Mouse (Mus musculus): ENCODE measurements around the gene Actn4. TPM values are rescaled to one million over a fixed set of nuclear protein-coding genes. Genes with fewer than 3 reads are reported as not detected.

Gene Actn4
- polyA plus RNA-seq, 1 experiment from 2014 or later, result 216 TPM

DNA sequence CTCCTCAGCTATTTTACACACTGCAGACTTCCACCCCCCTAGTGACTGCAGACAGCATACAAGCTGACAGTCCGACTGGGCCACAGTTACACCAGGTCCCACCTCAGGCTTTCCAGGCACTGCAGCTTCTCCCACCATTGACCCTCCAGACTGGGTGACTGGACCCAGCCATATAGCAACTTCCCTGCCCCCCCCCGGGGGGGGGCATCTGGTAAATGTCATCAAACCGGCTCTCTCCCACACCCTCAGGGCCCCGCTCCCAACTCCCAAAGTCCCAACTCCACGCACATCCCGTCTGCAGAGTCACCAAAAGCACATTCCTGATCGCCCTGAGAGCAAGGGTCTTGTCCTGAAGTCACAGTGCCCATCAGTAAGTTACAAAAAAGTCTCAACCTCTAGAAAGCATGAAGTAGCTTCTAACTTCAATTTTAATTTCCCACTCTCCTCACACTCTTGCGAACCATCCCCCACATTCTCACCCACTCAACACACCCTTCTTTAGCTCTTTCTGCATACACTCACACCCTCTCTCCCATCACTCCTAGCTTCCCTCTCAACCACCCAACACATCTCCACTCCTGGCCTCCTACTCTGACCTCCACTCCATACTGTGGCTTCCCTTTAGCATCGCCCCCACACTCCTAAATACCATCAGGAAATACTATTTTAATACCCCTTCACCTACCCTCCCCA, 1.6 kb downstream of the Actn4 start:
- 6% methylated on average over 9 of the region's 9 CpGs for WGBS
- Histone ChIP-seq H3K36me3 (ENCODE audit: control insufficient read depth, insufficient read depth, low read length) (no peaks in the 10 kb centered on the region), H3K9ac (ENCODE audit: low read length) (peak overlapping the region; percentile 98), H3K27me3 (ENCODE audit: control insufficient read depth, insufficient read depth, low read length) (no peaks in the 10 kb centered on the region), H3K4me2 (replicated peaks; ENCODE audit: low read depth) (peak overlapping the region; percentile 86), H3K27ac (replicated peaks) (peak overlapping the region; percentile 94), H3K9me3 (ENCODE audit: control insufficient read depth, low read length) (no peaks in the 10 kb centered on the region), H3K4me1 (replicated peaks; ENCODE audit: control insufficient read depth, insufficient read depth) (peaks cover 15% of the 10 kb centered on the region), H3K4me3 (ENCODE audit: low read depth, low read length) (peak overlapping the region; percentile 100)
- peak; percentile 38 for DNase-seq (ENCODE audit: low spot score)
- no peak for ATAC-seq (ENCODE audit: low FRiP score, low TSS enrichment)
- TF ChIP-seq CTCF (IDR thresholded peaks at IDR 0.05; ENCODE audit: low read depth), result no peak

DNA sequence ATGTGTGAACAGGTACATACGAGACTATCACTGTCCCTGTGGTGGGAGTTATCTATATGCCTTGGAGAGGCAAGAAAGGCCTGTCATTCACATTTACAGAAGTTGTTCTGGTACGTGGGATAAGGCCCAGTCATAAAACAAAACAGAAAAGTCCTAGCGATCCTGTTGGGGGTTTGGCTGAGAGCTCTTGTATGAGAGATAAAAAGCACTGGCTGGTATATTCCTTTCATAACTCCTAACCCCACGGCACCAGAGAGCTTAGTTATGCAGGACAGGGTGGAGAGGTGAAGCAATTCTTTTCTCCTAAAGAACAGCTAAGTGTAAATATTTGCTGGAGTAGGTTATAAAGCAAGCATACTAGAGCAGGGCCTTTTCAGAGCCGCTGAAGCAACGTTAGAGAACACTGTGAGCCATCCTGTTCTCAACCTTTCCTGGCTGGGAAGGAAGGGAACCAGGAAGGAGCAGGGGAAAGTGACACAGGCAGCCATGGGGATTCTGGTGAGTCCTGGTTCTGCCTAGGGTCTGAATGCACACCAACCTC, 2.6 kb downstream of the Actn4 start:
- 8% methylated on average over 6 of the region's 6 CpGs for whole genome bisulfite sequencing
- DNase-seq (ENCODE audit: low spot score) (peak; percentile 74), ATAC-seq (ENCODE audit: low FRiP score, low TSS enrichment) (peak; percentile 52)
- Histone ChIP-seq H3K4me1 (replicated peaks; ENCODE audit: control insufficient read depth, insufficient read depth) (peaks cover 15% of the 10 kb centered on the region), H3K4me3 (ENCODE audit: low read depth, low read length) (peak overlapping the region; percentile 100), H3K27me3 (ENCODE audit: control insufficient read depth, insufficient read depth, low read length) (no peaks in the 10 kb centered on the region), H3K27ac (replicated peaks) (peak overlapping the region; percentile 94), H3K9ac (ENCODE audit: low read length) (peak overlapping the region; percentile 98), H3K4me2 (replicated peaks; ENCODE audit: low read depth) (peak overlapping the region; percentile 86), H3K9me3 (ENCODE audit: control insufficient read depth, low read length) (no peaks in the 10 kb centered on the region), H3K36me3 (ENCODE audit: control insufficient read depth, insufficient read depth, low read length) (no peaks in the 10 kb centered on the region; the same call in 1 of the 2 replicates)
- TF ChIP-seq EP300 (optimal IDR thresholded peaks at IDR 0.05) (no peak), CTCF (IDR thresholded peaks at IDR 0.05; ENCODE audit: low read depth) (no peak)

DNA sequence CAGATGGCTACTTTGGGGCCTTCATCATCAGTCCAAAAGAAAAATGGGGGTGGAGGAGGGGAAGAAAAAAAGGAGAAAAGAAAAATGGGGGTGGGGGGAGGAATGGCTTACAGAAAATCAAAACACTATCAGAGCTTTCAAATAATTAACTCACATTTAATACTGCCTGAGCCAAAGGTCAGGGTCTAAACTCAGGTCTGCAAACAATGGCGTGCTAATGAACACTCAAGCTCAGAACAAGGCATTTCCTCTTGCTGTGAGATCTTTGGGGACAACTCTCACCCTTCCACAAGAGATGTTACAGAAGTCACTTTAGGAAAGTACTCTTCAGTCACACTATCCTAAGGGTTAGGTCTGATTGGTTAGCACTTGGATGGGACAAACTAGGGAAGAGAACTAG, 3.4 kb downstream of the Actn4 start:
- H3K36me3 ChIP-seq (ENCODE audit: control insufficient read depth, insufficient read depth, low read length), result no peaks in the 10 kb centered on the region; the same call in 1 of the 2 replicates
- peak overlapping the region; percentile 86 for H3K4me2 ChIP-seq (replicated peaks; ENCODE audit: low read depth)
- ATAC-seq (ENCODE audit: low FRiP score, low TSS enrichment), result no peak
- no peak for DNase-seq (ENCODE audit: low spot score)
- H3K9me3 ChIP-seq (ENCODE audit: control insufficient read depth, low read length), result no peaks in the 10 kb centered on the region
- TF ChIP-seq EP300 (optimal IDR thresholded peaks at IDR 0.05) (no peak), CTCF (IDR thresholded peaks at IDR 0.05; ENCODE audit: low read depth) (no peak)
- peak overlapping the region; percentile 100 for H3K4me3 ChIP-seq (ENCODE audit: low read depth, low read length)
- H3K9ac ChIP-seq (ENCODE audit: low read length), result peak overlapping the region; percentile 98; the same call in 1 of the 2 replicates
- peak overlapping the region; percentile 94 for H3K27ac ChIP-seq (replicated peaks)
- no peaks in the 10 kb centered on the region for H3K27me3 ChIP-seq (ENCODE audit: control insufficient read depth, insufficient read depth, low read length)
- H3K4me1 ChIP-seq (replicated peaks; ENCODE audit: control insufficient read depth, insufficient read depth), result peaks cover 15% of the 10 kb centered on the region
- WGBS, result 19% methylated on average over 1 of the region's 1 CpGs

DNA sequence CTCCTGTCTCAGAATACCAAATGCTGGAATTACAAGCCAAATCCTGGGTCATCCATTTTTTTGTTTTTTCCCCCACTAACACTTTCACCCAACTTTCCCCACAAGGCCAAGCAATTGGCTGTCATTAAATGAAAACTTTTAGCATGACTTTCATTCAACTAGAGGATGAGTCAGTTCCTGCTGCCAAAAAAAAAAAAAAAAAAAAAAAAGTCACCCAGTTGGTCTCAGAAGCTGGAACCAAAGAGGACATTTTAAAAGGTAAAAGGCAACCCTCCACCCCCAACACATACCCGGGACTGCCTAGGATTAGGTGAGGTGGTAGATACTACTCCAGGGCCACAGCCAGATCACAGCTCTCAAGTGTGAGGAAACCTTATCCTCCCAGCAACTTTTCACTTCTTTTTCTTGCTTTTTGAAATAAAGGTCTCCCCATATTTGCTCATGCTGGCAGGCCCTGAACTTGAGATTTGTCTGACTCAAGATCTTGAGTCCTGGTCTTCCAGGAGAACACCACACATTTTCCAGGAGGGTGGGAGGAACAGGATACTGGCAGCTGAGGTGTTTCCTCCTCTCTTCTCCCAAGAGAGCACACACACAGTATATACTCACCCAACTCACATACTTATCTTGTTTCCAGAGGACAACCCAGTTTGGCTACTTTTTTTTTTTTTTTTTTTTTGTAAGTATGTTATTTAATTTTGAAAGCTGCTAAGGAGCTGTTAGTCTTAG, 4.0 kb downstream of the Actn4 start:
- Histone ChIP-seq H3K9ac (ENCODE audit: low read length) (no peak overlapping the region), H3K4me3 (ENCODE audit: low read depth, low read length) (0 out of 2 replicates have a peak overlapping the region, but pooled peaks have one; percentile 100), H3K27me3 (ENCODE audit: control insufficient read depth, insufficient read depth, low read length) (no peaks in the 10 kb centered on the region), H3K4me2 (replicated peaks; ENCODE audit: low read depth) (peak overlapping the region; percentile 86), H3K9me3 (ENCODE audit: control insufficient read depth, low read length) (no peaks in the 10 kb centered on the region), H3K4me1 (replicated peaks; ENCODE audit: control insufficient read depth, insufficient read depth) (peaks cover 15% of the 10 kb centered on the region), H3K27ac (replicated peaks) (peak overlapping the region; percentile 94), H3K36me3 (ENCODE audit: control insufficient read depth, insufficient read depth, low read length) (no peaks in the 10 kb centered on the region; the same call in 1 of the 2 replicates)
- WGBS, result 18% methylated on average over 1 of the region's 1 CpGs
- no peak for DNase-seq (ENCODE audit: low spot score)
- no peak for ATAC-seq (ENCODE audit: low FRiP score, low TSS enrichment)
- TF ChIP-seq EP300 (optimal IDR thresholded peaks at IDR 0.05), result no peak
- TF ChIP-seq CTCF (IDR thresholded peaks at IDR 0.05; ENCODE audit: low read depth), result no peak

DNA sequence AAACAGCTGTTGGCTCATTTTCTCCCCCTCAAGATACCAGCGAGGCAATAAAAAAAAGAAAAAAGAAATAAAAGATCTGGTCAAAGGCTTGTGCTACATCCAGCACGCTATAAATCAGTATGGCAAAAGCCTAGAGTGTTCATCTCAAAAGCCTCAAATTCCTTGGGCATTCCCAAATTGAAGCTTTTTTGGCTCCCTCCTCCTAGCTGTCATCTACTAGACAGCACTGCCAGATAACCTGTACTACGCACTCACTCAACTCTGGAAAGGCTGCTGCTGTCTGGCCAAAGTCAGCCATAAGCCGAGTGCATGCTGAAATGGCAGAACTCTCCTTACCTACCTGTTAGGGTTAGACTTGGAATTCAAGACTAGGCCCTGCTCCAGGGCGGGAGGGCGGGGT, 4.9 kb downstream of the Actn4 start:
- H3K9ac ChIP-seq (ENCODE audit: low read length), result no peak overlapping the region
- no peak for ATAC-seq (ENCODE audit: low FRiP score, low TSS enrichment)
- no peak overlapping the region for H3K4me2 ChIP-seq (replicated peaks; ENCODE audit: low read depth)
- no peak for DNase-seq (ENCODE audit: low spot score)
- H3K4me3 ChIP-seq (ENCODE audit: low read depth, low read length), result no peak overlapping the region
- no peaks in the 10 kb centered on the region for H3K27me3 ChIP-seq (ENCODE audit: control insufficient read depth, insufficient read depth, low read length)
- no peaks in the 10 kb centered on the region; the same call in 1 of the 2 replicates for H3K36me3 ChIP-seq (ENCODE audit: control insufficient read depth, insufficient read depth, low read length)
- peaks cover 19% of the 10 kb centered on the region for H3K4me1 ChIP-seq (replicated peaks; ENCODE audit: control insufficient read depth, insufficient read depth)
- H3K27ac ChIP-seq (replicated peaks), result 0 out of 2 replicates have a peak overlapping the region, but pooled peaks have one; percentile 6
- no peaks in the 10 kb centered on the region for H3K9me3 ChIP-seq (ENCODE audit: control insufficient read depth, low read length)
- 54% methylated on average over 6 of the region's 6 CpGs for WGBS
- no peak for TF ChIP-seq EP300 (optimal IDR thresholded peaks at IDR 0.05)
- TF ChIP-seq CTCF (IDR thresholded peaks at IDR 0.05; ENCODE audit: low read depth), result no peak
